Mouse (Mus musculus): Measurements from ENCODE around the gene Ass1. TPM values are rescaled to one million over a fixed set of nuclear protein-coding genes. Genes with fewer than 3 reads are reported as not detected.
A peak's percentile ranks its signal among the peaks of the same experiment; 100 is the strongest.

Gene Ass1
- total and polyA plus RNA-seq, 2 experiments from 2014 or later = 24.9 to 26.4 TPM

DNA sequence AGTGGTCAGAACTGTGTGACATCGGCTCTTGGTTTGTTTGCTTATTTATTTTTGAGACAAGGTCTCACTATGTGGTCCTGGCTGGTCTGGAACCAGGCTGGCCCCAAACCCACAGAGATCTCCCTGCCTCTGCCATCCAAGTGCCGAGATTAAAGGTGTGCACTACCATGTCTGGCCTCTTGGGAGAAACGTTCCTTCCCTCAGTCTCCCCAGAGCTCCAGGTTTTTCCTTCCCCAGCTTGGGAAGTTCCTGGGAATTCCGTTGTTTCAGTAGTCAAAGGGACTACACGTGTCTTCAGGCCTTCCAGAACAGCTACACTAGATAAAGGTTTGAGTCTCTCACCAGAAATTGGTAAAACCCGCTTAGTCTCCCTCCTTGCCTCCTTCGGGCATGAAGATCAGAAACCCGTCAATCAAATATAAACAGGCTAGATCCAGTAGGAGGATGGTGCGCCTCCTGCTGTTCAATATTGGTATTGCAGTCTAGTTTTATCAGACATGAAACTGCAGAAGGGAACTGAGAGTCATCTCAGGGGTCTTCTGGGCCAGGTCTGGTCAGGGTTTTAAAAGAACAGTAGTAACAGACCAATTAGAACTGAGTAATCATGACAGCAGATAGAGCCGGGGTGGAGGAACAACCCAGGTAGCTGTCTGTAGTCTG is 2.5 kb downstream of the Ass1 start:
- DNase-seq (ENCODE audit: low spot score) (peak; percentile 43), ATAC-seq (ENCODE audit: low FRiP score) (no peak)
- Histone ChIP-seq H3K4me3 (ENCODE audit: low read depth, low read length) (no peak overlapping the region), H3K36me3 (ENCODE audit: insufficient read depth, low read length) (no peaks in the 10 kb centered on the region; the same call in 1 of the 2 replicates), H3K4me2 (ENCODE audit: low read depth, low read length, poor library complexity, severe bottlenecking) (no peak overlapping the region), H3K9ac (replicated peaks; ENCODE audit: low read length, poor library complexity, severe bottlenecking) (no peak overlapping the region), H3K4me1 (ENCODE audit: insufficient read depth, low read length) (peaks cover 11% of the 10 kb centered on the region; the same call in 1 of the 2 replicates), H3K27ac (ENCODE audit: low read depth, low read length) (no peak overlapping the region), H3K9me3 (ENCODE audit: low read length) (no peaks in the 10 kb centered on the region), H3K27me3 (ENCODE audit: insufficient read depth, low read length) (peaks cover 9% of the 10 kb centered on the region; the same call in 1 of the 2 replicates)
- peak; percentile 85 for TF ChIP-seq CTCF (IDR thresholded peaks at IDR 0.05)
- WGBS = 49% methylated on average over 10 of the region's 10 CpGs

DNA sequence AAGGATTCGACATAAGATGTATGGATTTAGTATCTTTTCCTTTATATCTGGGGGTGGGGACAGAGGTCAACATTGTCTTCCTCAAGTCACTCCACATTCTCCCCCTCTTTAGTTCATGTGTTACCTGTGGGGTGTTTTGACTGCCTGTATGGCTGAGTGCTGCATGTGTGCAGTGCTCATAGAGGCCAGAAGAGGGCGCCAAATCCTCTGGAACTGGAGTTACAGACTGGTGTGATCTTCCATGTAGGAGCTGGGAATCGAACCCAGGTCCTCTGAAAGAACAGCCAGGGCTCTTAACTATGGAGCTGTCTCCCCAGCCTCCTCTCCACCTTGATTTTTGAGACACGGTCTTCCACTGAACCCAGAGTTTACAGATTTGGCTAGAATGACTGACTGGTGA is 3.9 kb downstream of the Ass1 start:
- Histone ChIP-seq H3K36me3 (ENCODE audit: insufficient read depth, low read length) (no peaks in the 10 kb centered on the region; the same call in 1 of the 2 replicates), H3K27me3 (ENCODE audit: insufficient read depth, low read length) (peaks cover 3% of the 10 kb centered on the region; the same call in 1 of the 2 replicates), H3K4me2 (ENCODE audit: low read depth, low read length, poor library complexity, severe bottlenecking) (no peak overlapping the region), H3K4me1 (ENCODE audit: insufficient read depth, low read length) (peaks cover 11% of the 10 kb centered on the region; the same call in 1 of the 2 replicates), H3K9me3 (ENCODE audit: low read length) (no peaks in the 10 kb centered on the region), H3K9ac (replicated peaks; ENCODE audit: low read length, poor library complexity, severe bottlenecking) (no peak overlapping the region), H3K27ac (ENCODE audit: low read depth, low read length) (no peak overlapping the region), H3K4me3 (ENCODE audit: low read depth, low read length) (no peak overlapping the region)
- peak; percentile 60 for TF ChIP-seq CTCF (IDR thresholded peaks at IDR 0.05)
- ATAC-seq (ENCODE audit: low FRiP score) = no peak
- no peak for DNase-seq (ENCODE audit: low spot score)
- WGBS = 70% methylated on average over 4 of the region's 4 CpGs

DNA sequence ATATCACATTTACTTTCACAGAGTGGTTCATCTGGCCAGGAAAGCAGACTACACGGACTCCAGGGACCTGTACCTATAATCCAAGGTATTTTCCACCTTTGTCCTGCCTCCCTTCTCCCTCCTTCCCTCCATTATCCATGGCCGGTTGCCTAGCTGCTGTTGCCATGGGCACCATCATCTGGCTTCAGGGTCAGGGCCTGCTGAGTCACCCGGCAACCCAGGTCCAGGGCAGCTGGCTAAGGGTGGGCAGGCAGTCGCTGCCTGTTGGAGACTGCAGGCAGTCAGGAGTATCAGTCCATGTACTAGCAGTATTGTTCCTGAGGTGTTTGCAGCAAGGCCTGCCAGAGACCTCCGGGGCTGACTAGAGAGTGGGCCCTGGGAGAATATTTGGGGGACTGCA is 4.7 kb downstream of the Ass1 start:
- TF ChIP-seq CTCF (IDR thresholded peaks at IDR 0.05) = no peak
- ATAC-seq (ENCODE audit: low FRiP score) (no peak), DNase-seq (ENCODE audit: low spot score) (no peak)
- Histone ChIP-seq H3K36me3 (ENCODE audit: insufficient read depth, low read length) (no peaks in the 10 kb centered on the region; the same call in 1 of the 2 replicates), H3K4me2 (ENCODE audit: low read depth, low read length, poor library complexity, severe bottlenecking) (no peak overlapping the region), H3K9me3 (ENCODE audit: low read length) (no peaks in the 10 kb centered on the region), H3K4me3 (ENCODE audit: low read depth, low read length) (no peak overlapping the region), H3K27ac (ENCODE audit: low read depth, low read length) (no peak overlapping the region), H3K27me3 (ENCODE audit: insufficient read depth, low read length) (0 out of 2 replicates have a peak, but pooled peaks cover 6% of the 10 kb centered on the region), H3K4me1 (ENCODE audit: insufficient read depth, low read length) (peaks cover 7% of the 10 kb centered on the region; the same call in 1 of the 2 replicates), H3K9ac (replicated peaks; ENCODE audit: low read length, poor library complexity, severe bottlenecking) (no peak overlapping the region)
- WGBS = 28% methylated on average over 5 of the region's 5 CpGs

DNA sequence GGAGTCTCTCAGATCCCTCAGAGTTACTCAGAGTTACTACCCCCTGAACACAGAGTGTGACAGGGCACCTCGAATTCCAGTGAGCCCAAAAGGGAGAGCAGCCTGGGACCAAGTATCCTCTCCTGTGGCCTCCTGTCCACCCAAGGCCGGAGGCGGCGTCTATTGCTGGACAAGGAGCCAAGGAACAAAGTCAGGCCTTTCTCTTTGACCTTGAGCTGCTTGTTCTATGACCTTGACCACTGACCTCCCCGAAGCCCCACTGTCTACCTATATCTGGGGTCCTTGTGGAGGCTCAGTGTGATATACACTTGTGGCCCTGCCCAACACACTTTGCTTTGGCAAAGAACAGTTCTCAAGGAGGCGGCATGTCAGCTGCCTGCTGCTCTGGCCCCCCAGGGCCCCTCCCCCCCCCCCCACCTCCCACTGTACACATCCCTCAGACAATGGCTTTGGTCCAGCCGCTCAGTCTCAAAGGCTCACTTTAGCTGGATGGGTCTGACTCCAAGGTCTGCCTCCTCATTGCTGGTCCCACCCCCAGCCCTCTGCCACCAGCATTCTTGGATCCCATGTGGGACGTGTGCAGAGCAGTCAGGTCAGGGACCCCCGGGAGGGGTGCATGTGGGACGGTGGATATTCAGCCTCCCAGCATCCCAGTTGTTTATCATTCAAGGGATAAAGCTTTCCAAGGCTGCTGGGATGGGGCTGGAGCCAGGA is 6.3 kb downstream of the Ass1 start:
- Histone ChIP-seq H3K27me3 (ENCODE audit: insufficient read depth, low read length) (peaks cover 12% of the 10 kb centered on the region; the same call in 1 of the 2 replicates), H3K27ac (ENCODE audit: low read depth, low read length) (no peak overlapping the region), H3K4me1 (ENCODE audit: insufficient read depth, low read length) (no peaks in the 10 kb centered on the region; the same call in 1 of the 2 replicates), H3K4me3 (ENCODE audit: low read depth, low read length) (no peak overlapping the region), H3K9me3 (ENCODE audit: low read length) (no peaks in the 10 kb centered on the region), H3K36me3 (ENCODE audit: insufficient read depth, low read length) (no peaks in the 10 kb centered on the region; the same call in 1 of the 2 replicates), H3K9ac (replicated peaks; ENCODE audit: low read length, poor library complexity, severe bottlenecking) (no peak overlapping the region), H3K4me2 (ENCODE audit: low read depth, low read length, poor library complexity, severe bottlenecking) (no peak overlapping the region)
- DNase-seq (ENCODE audit: low spot score) = no peak
- ATAC-seq (ENCODE audit: low FRiP score) = no peak
- TF ChIP-seq CTCF (IDR thresholded peaks at IDR 0.05) = no peak
- 55% methylated on average over 10 of the region's 10 CpGs for WGBS

DNA sequence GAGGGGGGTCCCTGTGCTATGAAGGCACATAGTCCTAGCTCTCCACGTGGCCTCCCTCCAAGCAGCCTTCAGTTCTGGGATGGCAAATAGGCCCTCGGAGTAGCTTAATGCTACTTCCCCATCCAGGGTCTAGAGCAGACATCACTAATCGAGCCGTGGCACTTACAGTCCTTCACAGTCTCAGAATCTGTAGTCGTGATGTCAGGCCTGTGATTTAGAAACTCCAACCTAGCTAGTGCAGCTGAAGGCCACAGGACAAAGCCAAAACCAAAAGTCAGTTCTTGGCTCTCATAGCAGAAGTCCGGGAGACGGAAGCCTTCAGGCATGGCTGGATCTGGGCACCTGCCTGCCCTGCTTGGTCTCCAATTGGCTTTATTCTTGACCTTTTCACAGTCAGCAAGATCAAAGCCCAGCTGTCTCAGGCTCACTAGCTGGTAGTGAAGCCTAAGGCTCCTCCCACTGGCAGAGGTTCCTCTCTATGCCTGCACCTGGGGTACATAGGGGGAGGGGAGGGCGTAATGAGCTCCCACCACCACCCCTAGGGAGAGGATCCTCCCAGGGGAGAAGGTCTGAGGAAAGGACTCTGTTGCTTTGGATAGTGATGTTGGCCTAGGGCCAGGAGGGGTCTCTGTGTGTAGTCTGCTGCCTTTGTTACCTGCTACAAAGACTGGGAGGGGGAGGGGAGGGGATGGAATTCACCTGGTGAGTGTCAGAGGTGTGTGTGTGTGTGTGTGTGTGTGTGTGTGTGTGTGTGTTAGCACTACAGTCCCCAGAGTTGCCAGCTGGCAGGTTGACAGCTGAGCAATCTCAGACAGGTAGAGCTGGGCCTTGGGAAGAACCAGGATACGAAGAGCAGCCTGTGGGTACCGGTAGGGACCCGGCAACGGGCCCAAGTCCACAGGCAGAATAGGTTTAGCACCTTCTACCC is 7.5 kb downstream of the Ass1 start:
- no peak overlapping the region for H3K9ac ChIP-seq (replicated peaks; ENCODE audit: low read length, poor library complexity, severe bottlenecking)
- H3K27me3 ChIP-seq (ENCODE audit: insufficient read depth, low read length) = peaks cover 23% of the 10 kb centered on the region
- no peak overlapping the region for H3K27ac ChIP-seq (ENCODE audit: low read depth, low read length)
- no peak for TF ChIP-seq CTCF (IDR thresholded peaks at IDR 0.05)
- 82% methylated on average over 12 of the region's 12 CpGs for WGBS
- H3K4me3 ChIP-seq (ENCODE audit: low read depth, low read length) = no peak overlapping the region
- ATAC-seq (ENCODE audit: low FRiP score) (no peak), DNase-seq (ENCODE audit: low spot score) (no peak)
- H3K9me3 ChIP-seq (ENCODE audit: low read length) = no peaks in the 10 kb centered on the region
- H3K36me3 ChIP-seq (ENCODE audit: insufficient read depth, low read length) = no peaks in the 10 kb centered on the region; the same call in 1 of the 2 replicates
- H3K4me1 ChIP-seq (ENCODE audit: insufficient read depth, low read length) = no peaks in the 10 kb centered on the region; the same call in 1 of the 2 replicates
- H3K4me2 ChIP-seq (ENCODE audit: low read depth, low read length, poor library complexity, severe bottlenecking) = no peak overlapping the region

Measured in midbrain, postnatal 0 days (tissue).